Comparison of ENCODE assay signal across 11 mouse cellular contexts in genomic region chr3:116964426-116964825, GRCm38 (mm10). TPM values are rescaled to one million over a fixed set of nuclear protein-coding genes. Genes with fewer than 3 reads are reported as not detected.
A peak's percentile ranks its signal among the peaks of the same experiment; 100 is the strongest.
DNase-seq lines count a peak whose midpoint lies in the region; TF ChIP-seq lines count a peak whose summit lies in the region.
"Had no signal": no experiment of that assay in that cellular context is flagged by ENCODE, and none has a peak within 500 bp of the region (broad histone marks: within the 10 kb centered on the region; RNA-seq: fewer than 3 reads in every experiment).

No protein-coding gene starts in this region.

- peaks cover 5% of the 10 kb centered on the region for H3K4me1 ChIP-seq in heart, embryonic 10.5 days
- H3K4me1 ChIP-seq in heart, adult 2 months (ENCODE audit: control insufficient read depth, insufficient read depth, low read length), result peaks cover 10% of the 10 kb centered on the region
- no peaks in the 10 kb centered on the region for H3K4me1 ChIP-seq in cerebellum, adult 2 months (ENCODE audit: control insufficient read depth, insufficient read depth, low read length)
- H3K4me1 ChIP-seq: liver, embryonic 15.5 days had no signal

- H3K9me3 ChIP-seq in heart, embryonic 10.5 days, result no peaks in the 10 kb centered on the region
- H3K9me3 ChIP-seq: hindbrain, embryonic 13.5 days; liver, embryonic 15.5 days had no signal

- H3K27ac ChIP-seq in heart, embryonic 10.5 days, result no peak overlapping the region
- H3K27ac ChIP-seq in heart, adult 2 months, result peak overlapping the region; percentile 94
- no peak overlapping the region for H3K27ac ChIP-seq in cerebellum, adult 2 months (ENCODE audit: insufficient read depth, low read length)
- H3K27ac ChIP-seq: hindbrain, embryonic 13.5 days; liver, embryonic 15.5 days had no signal

- TF ChIP-seq CTCF in heart, adult 2 months (IDR thresholded peaks at IDR 0.05), result no peak
- no peak for TF ChIP-seq CTCF in cerebellum, adult 2 months (IDR thresholded peaks at IDR 0.05; ENCODE audit: borderline replicate concordance, insufficient read depth, low read depth, low read length)

- H3K27me3 ChIP-seq in heart, embryonic 10.5 days (ENCODE audit: insufficient read depth, poor library complexity, severe bottlenecking), result no peaks in the 10 kb centered on the region
- no peaks in the 10 kb centered on the region for H3K27me3 ChIP-seq in heart, adult 2 months (ENCODE audit: control insufficient read depth, insufficient read depth, low read length)
- no peaks in the 10 kb centered on the region; the same call in 1 of the 2 replicates for H3K27me3 ChIP-seq in cerebellum, adult 2 months (ENCODE audit: control insufficient read depth, insufficient read depth, low read length)
- H3K27me3 ChIP-seq: liver, embryonic 15.5 days had no signal

- intact Hi-C loops in heart, adult 2 months (cut with DNase I), result no loop called here

- 89% methylated on average over 9 of the region's 9 CpGs for WGBS in heart, embryonic 10.5 days
- 26% methylated on average over 9 of the region's 9 CpGs for WGBS in heart, adult 2 months
- 25% methylated on average over 9 of the region's 9 CpGs for WGBS in cerebellum, adult 2 months

- peak; percentile 85 to 87 for DNase-seq in heart, adult 18-20 months
- no peak for DNase-seq in heart, embryonic 10.5 days (ENCODE audit: low spot score)
- DNase-seq in ovary, postnatal 36 days (ENCODE audit: low spot score), result peak; percentile 32
- DNase-seq in ovary, postnatal 14 days (ENCODE audit: low spot score), result no peak
- DNase-seq in heart, adult 2 months, result peak; percentile 79 to 84
- peak; percentile 70 for DNase-seq in lung, postnatal 36 days
- no peak for DNase-seq in embryo, embryonic 10 days (ENCODE audit: low spot score)
- no peak for DNase-seq in cerebellum, adult 2 months

- H3K36me3 ChIP-seq in heart, embryonic 10.5 days, result no peaks in the 10 kb centered on the region
- H3K36me3 ChIP-seq in heart, adult 2 months (ENCODE audit: control insufficient read depth, insufficient read depth, low read length), result peaks cover 31% of the 10 kb centered on the region
- H3K36me3 ChIP-seq: hindbrain, embryonic 13.5 days; liver, embryonic 15.5 days had no signal

- H3K4me3 ChIP-seq in heart, embryonic 10.5 days, result no peak overlapping the region
- peak overlapping the region; percentile 64 for H3K4me3 ChIP-seq in heart, adult 2 months
- H3K4me3 ChIP-seq in cerebellum, adult 2 months (replicated peaks; ENCODE audit: insufficient read depth, low read depth, low read length), result no peak overlapping the region
- H3K4me3 ChIP-seq: hindbrain, embryonic 13.5 days; liver, embryonic 15.5 days had no signal

- TF ChIP-seq POLR2A in heart, adult 2 months (IDR thresholded peaks at IDR 0.05; ENCODE audit: insufficient read depth, low read depth, low read length), result no peak
- TF ChIP-seq POLR2A in cerebellum, adult 2 months (IDR thresholded peaks at IDR 0.05; ENCODE audit: borderline replicate concordance, insufficient read depth, low read length), result no peak

- H3K9ac ChIP-seq in heart, adult 2 months (ENCODE audit: low read depth, low read length), result peak overlapping the region; percentile 39
- H3K9ac ChIP-seq: hindbrain, embryonic 13.5 days; liver, embryonic 15.5 days had no signal

- TF ChIP-seq EP300 in heart, adult 2 months (IDR thresholded peaks at IDR 0.05; ENCODE audit: insufficient read depth, low read depth, low read length), result 0 out of 2 replicates have a peak, but pooled peaks have one; percentile 34

- H3K79me2 ChIP-seq in heart, adult 2 months (replicated peaks; ENCODE audit: control insufficient read depth, insufficient read depth, low read length), result no peaks in the 10 kb centered on the region

RNA-seq across cellular contexts. Expression of gene 4930455H04Rik, which starts 3.6 kb away (rescaled TPM):
- under 1 TPM in 1 of 2 experiments, not detected in 1; 0.21 TPM for total RNA-seq in heart, adult 18-20 months (2021)
- not detected in 2 replicates for polyA plus RNA-seq in heart, embryonic 10.5 days (2016; fragmentation: Nextera tagmentation; extraction: Ambion mirVana)
- total RNA-seq in heart, adult 2 months (2021), result not detected
- polyA plus RNA-seq in heart, adult 2 months (2012; rRNA removed), result 0.16 TPM in 1 of 2 replicates, not detected in the other
- polyA plus RNA-seq in cerebellum, adult 2 months (2012; rRNA removed), result not detected in 2 replicates
- total RNA-seq: layer of hippocampus, postnatal 10 days had no signal
- polyA plus RNA-seq: hindbrain, embryonic 13.5 days; liver, embryonic 15.5 days had no signal

RNA-seq across cellular contexts. Expression of gene Palmd, which starts 4.4 kb away (rescaled TPM):
- 10 to 100 TPM; 46.9 to 50.3 TPM for total RNA-seq in heart, adult 18-20 months (2021)
- polyA plus RNA-seq in heart, embryonic 10.5 days (2016; fragmentation: Nextera tagmentation; extraction: Ambion mirVana), result 3.9 and 6.6 TPM in 2 replicates
- 10 to 100 TPM; 55.2 to 55.6 TPM for total RNA-seq in heart, adult 2 months (2021)
- polyA plus RNA-seq in heart, adult 2 months (2012; rRNA removed), result 13.7 and 21.2 TPM in 2 replicates
- 5.1 TPM in 2 replicates for polyA plus RNA-seq in cerebellum, adult 2 months (2012; rRNA removed)

Comparison
In these comparisons a context has a peak if more than half of its experiments do, and no peak if none do; other contexts are left out.
1. DNase-seq: peak in heart, adult 18-20 months (2 of 2), ovary, postnatal 36 days (single experiment), heart, adult 2 months (2 of 2) and lung, postnatal 36 days (single experiment); none in heart, embryonic 10.5 days (single experiment), ovary, postnatal 14 days (single experiment), embryo, embryonic 10 days (single experiment) and cerebellum, adult 2 months (0 of 2).